Mouse (Mus musculus) mouse trophoblast stem cell (cell line): ENCODE measurements around the gene Fasn.
"Not testable (repeated sequence)": the region's sequence is repeated elsewhere in the genome, so short reads cannot be mapped to it uniquely, and the experiment has no call there.

Source experiments
- in situ Hi-C, 2 experiments: fragments of 300-500 bp; cut with MseI, MboI; formaldehyde crosslinking; loops; 2 replicates in 1 of 2; 3 replicates in 1 of 2; pipeline ENCODE4 v1.15.1; 2025

Gene Fasn

GRCm38 (mm10) chr11:120798244-120798643, 26.1 kb downstream of the Fasn start:
- in situ Hi-C loops, result no loop called here

GRCm38 (mm10) chr11:120796614-120796946, 27.8 kb downstream of the Fasn start:
- in situ Hi-C loops, result no loop called here

DNA sequence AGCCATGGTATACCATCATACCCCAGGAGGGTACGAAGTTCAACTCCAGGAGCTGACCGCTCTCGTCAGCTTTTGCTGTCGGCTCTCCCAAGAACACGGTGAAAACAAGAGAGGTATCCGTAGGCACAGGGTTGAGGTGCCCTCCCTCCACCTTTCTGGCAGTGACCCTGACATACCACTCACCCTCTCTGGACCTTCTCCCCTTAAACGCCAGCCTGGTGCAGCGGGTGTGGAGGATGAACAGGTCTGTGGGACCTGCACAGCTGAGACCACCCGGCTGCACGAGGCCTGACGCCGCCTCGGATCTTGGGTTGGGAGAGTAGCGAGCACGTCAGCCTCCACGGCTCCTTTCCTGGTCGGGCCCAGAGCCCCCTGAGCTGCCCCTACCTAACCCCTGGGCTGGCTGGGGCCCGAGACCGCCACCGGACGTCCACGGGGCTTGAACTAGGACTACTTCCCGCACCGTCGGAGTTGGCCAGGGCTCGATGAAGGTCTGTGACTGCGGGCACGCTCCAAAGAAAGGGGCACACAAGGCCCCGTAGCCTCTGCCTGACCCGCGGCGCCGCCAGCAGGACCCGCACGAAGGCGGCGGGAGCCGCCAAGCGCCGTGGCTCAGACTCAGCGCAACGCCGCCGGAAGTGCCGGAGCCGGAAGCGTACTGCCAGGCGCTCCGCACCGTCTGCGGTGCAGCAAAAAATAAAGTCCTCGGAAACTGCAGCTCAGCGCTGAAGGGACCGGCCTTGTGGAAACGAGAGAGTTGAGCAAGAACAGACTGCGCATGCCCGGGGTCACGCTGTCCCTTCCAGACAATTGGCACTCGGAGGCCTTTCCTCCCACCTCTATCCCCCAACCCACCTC, 28.4 kb downstream of the Fasn start, which contains the start of gene Dus1l:
Gene Dus1l, minus strand, starts transcription at position 648 of the 858 bp plus-strand sequence.
- in situ Hi-C loops, result no loop called here

GRCm38 (mm10) chr11:120792652-120793051, 31.7 kb downstream of the Fasn start:
- in situ Hi-C loops, result no loop called here

DNA sequence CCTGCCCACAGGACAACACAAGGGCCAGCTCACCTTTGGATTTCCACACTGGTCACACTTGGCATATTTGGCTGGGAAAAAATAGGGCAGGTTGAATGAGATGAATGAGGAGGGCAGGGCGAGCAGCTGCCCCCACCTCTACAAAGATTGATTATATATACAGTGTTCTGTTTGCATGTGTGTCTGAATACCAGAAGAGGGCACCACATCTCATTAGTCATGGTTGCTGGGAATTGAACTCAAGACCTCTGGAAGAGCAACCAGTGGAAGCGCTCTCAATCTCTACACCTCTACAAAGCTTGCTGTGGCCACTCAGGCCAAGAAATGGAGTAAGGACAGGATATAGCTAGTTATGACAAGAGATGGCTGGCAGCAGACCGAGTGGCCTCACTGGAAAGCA, 34.5 kb downstream of the Fasn start:
- in situ Hi-C loops, result no loop called here

DNA sequence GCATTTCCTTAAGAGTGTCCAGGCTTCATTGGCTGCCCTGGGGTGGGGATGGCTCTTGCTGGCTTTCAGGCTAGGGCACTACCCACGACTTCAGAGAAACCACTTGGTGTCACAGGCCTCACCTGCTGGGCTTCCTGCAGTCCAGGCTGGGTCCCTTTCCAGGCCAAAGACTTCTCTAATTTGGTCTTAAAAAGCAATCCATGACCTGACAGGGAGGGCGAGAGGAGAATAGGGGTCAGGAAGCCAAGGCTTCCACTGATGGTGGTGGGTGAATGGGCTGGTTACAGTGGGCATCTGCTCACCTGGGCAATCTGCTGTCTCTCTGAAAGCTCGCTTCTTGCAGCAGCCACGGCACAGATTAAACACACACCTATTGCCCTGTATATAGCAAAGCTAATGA, 35.0 kb downstream of the Fasn start:
- in situ Hi-C loops, result no loop called here

- in situ Hi-C loops, result not testable (repeated sequence)
These were observed 35.9 kb downstream of the Fasn start for GRCm38 (mm10) chr11:120788460-120788859.

DNA sequence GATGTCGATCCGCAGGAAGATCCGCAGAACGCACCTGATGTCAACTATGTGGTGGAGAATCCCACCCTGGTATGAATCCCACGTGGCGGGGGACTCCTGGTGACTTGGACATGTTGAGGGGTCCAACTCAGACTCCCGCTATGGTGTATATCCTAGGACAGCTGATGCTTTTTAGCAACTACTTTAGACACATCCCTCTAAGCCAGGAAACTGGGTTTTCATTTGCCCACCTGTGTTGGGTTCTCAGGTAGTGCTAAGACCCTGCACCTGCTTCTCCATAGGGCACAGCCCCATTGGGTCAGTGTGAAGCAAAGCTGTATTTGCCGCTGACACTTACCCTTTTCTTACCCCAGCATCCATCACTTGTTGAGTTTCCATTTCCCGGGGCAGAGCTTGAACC, 39.2 kb downstream of the Fasn start:
- in situ Hi-C loops, result no loop called here

GRCm38 (mm10) chr11:120784064-120784791, 40.1 kb downstream of the Fasn start, which contains the start of the genes Rfng and Gps1:
Rfng (minus strand) TSS chr11:120784207.
Gps1 (plus strand) TSS chr11:120784272.
- in situ Hi-C loops, result no loop called here

- in situ Hi-C loops, result no loop called here
These were observed 40.8 kb downstream of the Fasn start for GRCm38 (mm10) chr11:120783426-120784063.

- in situ Hi-C loops, result not testable (repeated sequence)
These were observed 43.0 kb downstream of the Fasn start for GRCm38 (mm10) chr11:120781361-120781760.

DNA sequence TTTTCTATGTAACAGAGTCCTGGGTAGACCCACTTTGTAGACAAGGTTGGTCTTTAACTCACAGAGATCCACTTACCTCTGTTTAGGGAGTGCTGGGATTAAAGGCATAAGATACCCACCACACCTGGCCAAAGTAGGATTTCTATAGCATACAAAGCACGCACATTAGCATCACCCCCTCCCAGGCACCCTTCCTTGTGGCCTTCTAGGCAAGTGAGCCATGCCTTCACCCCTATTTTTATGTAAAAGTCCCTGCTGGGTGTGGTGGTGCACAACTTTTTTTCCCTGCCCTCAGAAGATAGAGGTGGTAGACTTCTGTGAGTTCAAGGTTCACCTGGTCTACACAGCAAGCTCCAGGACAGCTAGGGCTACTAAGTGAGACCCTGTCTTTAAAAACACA, 44.5 kb downstream of the Fasn start:
- in situ Hi-C loops, result loop anchor here (5.0 kb wide), 1 partner anchor 53 kb away; the partner anchor contains the start of gene Dcxr (in 2 of the 2)

GRCm38 (mm10) chr11:120777123-120777522, 47.2 kb downstream of the Fasn start:
- in situ Hi-C loops, result loop anchor here (5.0 kb wide), 1 partner anchor 50 kb away; the partner anchor contains the start of gene Dcxr (in 2 of the 2)

DNA sequence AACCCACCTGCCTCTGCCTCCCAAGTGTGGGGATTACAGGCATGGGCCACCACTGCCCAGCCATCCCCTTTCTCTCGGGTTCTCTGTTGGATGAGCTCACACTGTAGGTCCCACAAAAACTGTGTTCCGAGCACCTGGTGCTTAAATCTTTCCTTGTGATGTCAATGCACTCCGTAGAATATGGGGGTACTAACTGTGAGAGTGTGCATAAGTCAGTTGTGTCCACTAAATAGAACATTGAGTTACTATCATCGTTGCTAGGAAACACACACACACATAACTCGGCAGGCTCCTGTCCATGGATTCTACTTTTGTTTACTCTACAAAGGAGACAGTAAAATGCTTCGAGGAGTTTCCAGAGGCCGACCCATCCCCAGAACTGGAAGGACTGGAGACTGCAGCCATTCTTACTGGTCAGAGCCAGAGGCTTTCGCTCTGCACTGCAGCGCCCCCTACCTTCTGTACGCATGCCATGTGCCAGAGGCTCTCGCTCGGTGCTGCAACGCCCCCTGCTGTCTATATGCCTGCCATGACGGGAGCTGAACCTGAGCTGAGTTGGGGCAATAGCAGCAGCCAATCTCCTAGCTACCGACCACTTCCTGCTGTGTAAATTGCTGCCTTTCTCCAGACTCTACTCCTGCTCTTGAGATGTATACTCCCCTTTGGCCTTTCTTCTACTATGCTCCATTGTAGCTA, 48.4 kb downstream of the Fasn start:
- in situ Hi-C loops, result loop anchor here (5.0 kb wide), 1 partner anchor 49 kb away; the partner anchor contains the start of gene Dcxr (in 2 of the 2)

DNA sequence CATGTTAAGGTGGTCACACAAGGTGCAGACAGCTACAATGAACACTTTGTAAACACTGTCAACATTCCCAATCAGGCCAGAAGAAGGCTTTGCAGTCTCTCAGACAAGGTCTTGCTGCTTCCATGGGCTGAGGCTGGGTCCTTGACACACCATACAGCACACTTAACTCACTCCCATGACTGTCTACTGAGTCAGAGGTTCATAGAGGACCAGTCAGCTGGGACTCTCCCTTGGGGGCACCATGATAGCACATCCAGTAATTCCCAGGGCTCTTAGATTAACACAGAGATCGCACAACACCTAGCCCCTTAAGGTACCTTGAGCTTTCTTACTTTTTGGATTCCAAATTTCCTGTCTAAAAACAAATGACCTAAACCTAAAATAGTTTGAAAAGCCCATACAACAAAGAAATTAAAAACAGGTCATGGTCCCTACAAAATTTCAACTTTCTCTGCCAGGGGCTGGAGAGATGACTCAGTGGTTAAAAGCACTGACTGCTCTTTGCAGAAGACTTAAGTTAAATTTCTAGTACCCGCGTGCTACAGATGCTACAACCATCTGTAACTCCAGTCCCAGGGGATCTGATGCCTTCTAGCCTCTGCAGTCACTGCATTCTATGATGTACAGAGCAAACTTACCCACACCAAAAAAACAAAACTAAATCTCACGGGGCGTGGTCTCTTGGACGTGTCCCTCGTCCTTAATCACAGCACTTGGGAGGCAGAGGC, 50.7 kb downstream of the Fasn start:
- in situ Hi-C loops, result no loop called here

DNA sequence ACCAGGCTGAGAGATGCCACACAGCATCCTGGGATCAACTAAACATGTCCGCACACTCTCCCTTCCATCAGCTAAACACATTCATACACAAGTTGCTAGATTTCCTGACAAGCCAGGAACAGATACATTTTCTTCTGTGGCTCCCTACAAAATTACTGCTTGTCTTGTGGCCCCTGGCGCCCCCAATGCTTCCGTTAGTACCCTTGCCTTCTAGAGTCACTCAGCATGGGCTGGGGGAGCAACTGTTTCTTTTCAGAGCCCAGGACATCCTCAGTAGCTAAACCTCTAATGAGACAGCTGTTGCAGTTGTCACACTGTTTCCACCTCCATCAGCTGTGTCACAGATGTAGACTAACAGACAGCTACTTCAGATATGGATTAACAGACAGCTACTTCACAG, 51.6 kb downstream of the Fasn start:
- in situ Hi-C loops, result no loop called here

DNA sequence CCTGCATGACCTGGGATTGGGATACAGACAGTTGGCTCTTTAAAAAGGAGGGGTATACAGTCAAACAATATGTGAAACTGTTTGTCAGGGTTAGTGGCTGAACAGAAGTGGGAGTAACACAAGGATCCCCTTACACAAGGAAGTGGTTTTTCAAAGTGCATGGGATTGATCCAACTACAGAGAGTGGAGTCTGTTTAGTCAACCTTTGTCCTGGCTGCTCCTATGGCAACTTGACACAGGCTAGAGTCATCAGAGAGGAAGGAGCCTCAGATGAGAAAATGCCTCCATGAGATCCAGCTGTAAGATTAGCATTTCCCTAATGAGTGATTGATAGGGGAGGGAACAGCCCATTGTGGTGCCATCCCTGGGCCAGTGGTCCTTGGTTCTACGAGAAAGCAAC, 56.1 kb downstream of the Fasn start:
- in situ Hi-C loops, result no loop called here

DNA sequence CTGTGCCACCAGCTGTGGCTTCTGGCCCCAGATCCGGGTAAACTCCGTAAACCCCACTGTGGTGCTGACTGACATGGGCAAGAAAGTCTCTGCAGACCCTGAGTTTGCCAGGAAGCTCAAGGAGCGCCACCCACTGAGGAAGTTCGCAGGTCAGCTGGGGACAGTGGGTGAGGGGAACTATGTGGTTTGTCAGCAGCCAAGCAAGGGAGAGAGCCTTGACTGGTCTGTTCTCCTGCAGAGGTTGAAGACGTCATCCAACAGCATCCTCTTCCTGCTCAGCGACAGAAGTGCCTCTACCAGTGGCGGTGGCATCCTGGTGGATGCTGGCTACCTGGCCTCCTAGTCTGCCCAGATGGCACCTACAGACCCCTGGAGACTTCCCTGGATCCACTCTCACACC, 57.3 kb downstream of the Fasn start:
- in situ Hi-C loops, result not testable (repeated sequence)

GRCm38 (mm10) chr11:120763121-120763999, 61.0 kb downstream of the Fasn start:
- in situ Hi-C loops, result not testable (repeated sequence)

- in situ Hi-C loops, result not testable (repeated sequence)
These were observed 61.7 kb downstream of the Fasn start, which contains the start of gene Hmga1b for GRCm38 (mm10) chr11:120762672-120763041. Hmga1b (plus strand) TSS chr11:120762794.
